Mouse (Mus musculus): Measurements from ENCODE around the gene Rbak.
"Not testable (repeated sequence)": the region's sequence is repeated elsewhere in the genome, so short reads cannot be mapped to it uniquely, and the experiment has no call there.

Rbak gene

GRCm38 (mm10) chr5:143134216-143135010 lies 46.2 kb downstream of the Rbak start:
- not testable (repeated sequence) for DNase-seq (ENCODE audit: low spot score)

- no peak for DNase-seq (ENCODE audit: low spot score)
Observed at GRCm38 (mm10) chr5:143132935-143133514, 47.5 kb downstream of the Rbak start.

GRCm38 (mm10) chr5:143130342-143130741 lies 50.2 kb downstream of the Rbak start:
- no peak for DNase-seq (ENCODE audit: low spot score)

- DNase-seq (ENCODE audit: low spot score), result no peak
Observed at GRCm38 (mm10) chr5:143129101-143129500, 51.5 kb downstream of the Rbak start.

- no peak for DNase-seq (ENCODE audit: low spot score)
Observed at GRCm38 (mm10) chr5:143127837-143128236, 52.7 kb downstream of the Rbak start.

GRCm38 (mm10) chr5:143126908-143127307 lies 53.7 kb downstream of the Rbak start:
- DNase-seq (ENCODE audit: low spot score), result no peak

- DNase-seq (ENCODE audit: low spot score), result no peak
Observed at GRCm38 (mm10) chr5:143126089-143126488, 54.5 kb downstream of the Rbak start.

- no peak for DNase-seq (ENCODE audit: low spot score)
Observed at GRCm38 (mm10) chr5:143125601-143126000, 55.0 kb downstream of the Rbak start.

GRCm38 (mm10) chr5:143124805-143125378 lies 55.7 kb downstream of the Rbak start:
- DNase-seq (ENCODE audit: low spot score), result no peak

GRCm38 (mm10) chr5:143122673-143123072 lies 57.9 kb downstream of the Rbak start:
- DNase-seq (ENCODE audit: low spot score), result no peak

Measured in MN1 (cell line).